Mouse (Mus musculus): ENCODE results near the gene Tsga10.
"Not testable (repeated sequence)": the region's sequence is repeated elsewhere in the genome, so short reads cannot be mapped to it uniquely, and the experiment has no call there.

Tsga10 gene

DNA sequence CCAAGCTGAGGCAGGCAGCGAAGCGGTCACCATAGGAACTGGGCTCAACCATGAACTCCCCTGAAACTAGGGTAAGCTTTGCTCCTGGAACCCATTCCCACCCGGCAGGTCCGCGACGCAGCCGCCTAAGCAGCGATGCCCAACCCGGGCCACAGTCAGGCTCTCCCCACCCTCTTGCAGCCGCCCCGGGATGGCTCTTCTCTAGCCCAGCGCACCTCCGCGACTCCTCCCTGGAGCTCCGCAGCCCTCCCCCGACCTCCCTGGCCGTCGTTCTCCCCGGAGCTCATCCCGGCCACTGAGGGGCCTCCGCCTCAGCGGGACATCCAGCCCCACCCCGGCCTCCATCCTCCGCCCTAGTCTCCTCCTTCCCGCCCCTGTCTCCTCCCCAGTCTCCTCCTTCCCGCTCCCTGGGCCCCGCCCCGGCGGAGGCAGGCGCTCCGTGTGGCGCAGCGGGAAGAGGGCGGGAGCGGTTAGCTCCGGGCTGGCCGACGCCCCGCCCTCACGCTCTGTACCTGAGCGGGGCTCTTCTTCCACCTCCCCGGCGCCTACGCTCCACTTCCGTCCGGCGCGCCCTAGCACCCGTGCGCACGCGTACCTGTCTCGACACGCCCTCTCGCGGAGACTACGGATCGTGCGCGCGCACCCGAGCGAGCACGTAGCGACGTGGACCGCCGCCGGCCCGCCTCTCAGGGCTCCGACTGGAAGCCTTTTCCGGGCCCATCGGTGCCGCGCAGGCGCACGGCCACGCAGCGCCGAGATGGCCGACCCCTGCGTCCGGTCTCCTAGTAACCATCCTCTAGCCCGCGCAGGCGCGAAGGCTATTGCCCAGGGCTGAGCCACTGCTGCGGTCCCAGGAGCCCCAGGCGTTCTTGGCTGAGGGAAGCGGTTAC, 1.5 kb downstream of the Tsga10 start:
- peak; percentile 100 for DNase-seq (ENCODE audit: low spot score in 2 of 2)

DNA sequence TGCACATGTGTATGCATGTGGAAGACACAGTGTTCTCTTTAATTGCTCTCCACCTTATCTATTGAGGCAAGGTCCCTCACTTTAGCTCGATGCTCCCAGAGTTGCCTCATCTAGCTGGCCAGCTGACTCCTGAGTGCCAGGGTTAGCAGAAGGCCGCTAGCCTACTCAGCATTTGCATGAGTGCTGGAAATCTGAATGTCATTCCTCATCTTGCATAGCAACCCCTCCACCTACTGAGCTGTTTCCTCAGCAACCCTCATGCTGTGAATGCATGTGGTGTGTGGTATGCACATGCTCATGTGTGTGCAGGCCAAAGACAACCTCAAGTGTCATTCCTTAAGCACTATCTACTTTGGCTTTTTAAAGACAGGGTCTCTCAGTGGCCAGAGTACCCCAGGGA, 15.5 kb downstream of the Tsga10 start:
- no peak for DNase-seq (ENCODE audit: low spot score in 2 of 2)

DNA sequence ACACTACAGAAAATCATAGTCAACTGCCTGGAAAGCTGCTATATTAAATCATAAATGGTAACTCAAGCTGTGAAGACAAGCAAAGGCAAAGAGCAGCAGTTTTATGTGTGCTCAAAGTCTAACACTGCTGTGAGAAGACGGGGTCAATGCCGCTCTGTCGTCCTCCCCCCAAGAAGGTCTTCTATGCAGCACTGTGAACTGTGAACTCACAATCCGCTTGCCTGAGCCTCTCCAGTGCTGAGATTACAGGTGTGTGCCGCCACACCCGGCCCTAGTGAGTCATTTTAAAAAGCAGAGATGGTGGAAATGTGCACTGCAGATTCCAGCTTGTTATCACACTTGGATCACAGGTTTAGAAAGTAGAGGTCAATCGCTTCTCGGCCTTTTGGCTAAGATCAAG, 19.4 kb downstream of the Tsga10 start:
- no peak for DNase-seq (ENCODE audit: low spot score in 2 of 2)

- DNase-seq (ENCODE audit: low spot score in 2 of 2) = no peak
These were observed 34.5 kb downstream of the Tsga10 start for GRCm38 (mm10) chr1:37831681-37832080.

- not testable (repeated sequence) for DNase-seq (ENCODE audit: low spot score in 2 of 2)
These were observed 63.9 kb downstream of the Tsga10 start for GRCm38 (mm10) chr1:37802291-37802690.

DNA sequence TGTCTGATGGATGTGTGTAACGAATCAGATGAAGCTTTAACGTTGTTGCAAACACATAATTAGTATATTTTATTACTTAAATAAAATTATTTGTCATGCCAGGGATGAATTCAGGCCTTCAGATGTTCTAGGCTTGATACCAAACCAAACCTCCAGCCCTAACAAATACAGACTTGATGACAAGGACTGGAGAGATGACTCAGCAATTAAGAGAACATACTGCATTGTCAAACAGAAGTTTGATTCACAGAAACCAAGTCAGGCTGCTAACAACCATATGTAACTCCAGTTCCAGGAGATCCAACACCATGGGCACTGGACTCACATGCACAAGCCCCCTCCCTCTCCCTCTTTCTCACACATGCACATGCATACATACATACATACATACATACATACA, 65.9 kb downstream of the Tsga10 start:
- no peak for DNase-seq (ENCODE audit: low spot score in 2 of 2)

GRCm38 (mm10) chr1:37799505-37799904, 66.7 kb downstream of the Tsga10 start:
- DNase-seq (ENCODE audit: low spot score in 2 of 2) = no peak

DNA sequence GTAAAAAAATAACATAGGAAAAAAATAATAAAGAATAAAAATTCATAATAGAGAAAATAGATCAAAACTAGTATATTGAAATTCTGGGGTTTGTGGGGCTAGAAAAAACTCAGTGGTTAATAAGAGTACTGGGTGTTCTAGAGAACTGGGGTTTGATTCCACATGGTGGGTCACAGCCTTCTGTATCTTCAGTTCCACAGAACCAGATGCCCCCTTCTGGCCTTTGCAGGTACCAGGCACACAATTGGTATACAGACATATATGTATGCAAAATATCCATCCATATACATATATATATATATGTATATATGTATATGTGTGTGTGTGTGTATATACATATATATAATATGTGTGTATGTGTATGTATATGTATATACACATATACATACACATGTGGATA, 106.8 kb downstream of the Tsga10 start:
- no peak for DNase-seq (ENCODE audit: low spot score in 2 of 2)

- DNase-seq (ENCODE audit: low spot score in 2 of 2) = no peak
These were observed 121.5 kb downstream of the Tsga10 start for GRCm38 (mm10) chr1:37744650-37745259.

DNA sequence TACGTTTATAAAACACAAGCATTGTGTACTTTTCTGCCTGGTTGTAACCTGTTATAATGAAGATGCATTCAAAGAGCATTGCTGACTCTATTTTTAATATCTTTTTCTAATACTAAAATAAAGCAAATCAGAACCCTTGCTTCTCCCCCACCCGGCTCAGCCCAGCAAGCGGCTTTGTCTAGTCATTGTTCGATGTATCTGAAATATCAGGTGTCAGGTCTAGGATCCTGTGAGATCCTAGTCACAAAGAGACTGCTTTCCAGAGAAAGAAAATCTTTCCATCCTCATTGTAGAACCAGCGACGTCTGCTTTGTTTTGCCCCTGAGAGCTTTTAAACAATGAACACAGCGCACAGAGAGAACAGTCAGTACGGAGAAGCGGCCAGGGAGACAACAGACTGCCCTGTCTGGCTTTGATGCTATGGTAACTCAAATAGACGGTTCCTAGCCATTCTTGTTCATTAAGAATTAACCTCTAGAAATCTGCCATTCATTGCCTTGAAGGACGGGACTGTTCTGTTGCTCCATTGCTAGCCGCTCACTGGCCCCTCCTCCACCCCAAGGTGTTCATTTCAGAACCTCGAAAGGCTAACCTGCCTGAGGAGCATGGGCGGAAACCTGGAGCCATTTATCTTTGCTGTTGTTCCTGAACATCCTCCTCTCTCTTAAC, 123.5 kb downstream of the Tsga10 start:
- DNase-seq (ENCODE audit: low spot score in 2 of 2) = no peak

GRCm38 (mm10) chr1:37742126-37742525, 124.1 kb downstream of the Tsga10 start:
- no peak for DNase-seq (ENCODE audit: low spot score in 2 of 2)

DNA sequence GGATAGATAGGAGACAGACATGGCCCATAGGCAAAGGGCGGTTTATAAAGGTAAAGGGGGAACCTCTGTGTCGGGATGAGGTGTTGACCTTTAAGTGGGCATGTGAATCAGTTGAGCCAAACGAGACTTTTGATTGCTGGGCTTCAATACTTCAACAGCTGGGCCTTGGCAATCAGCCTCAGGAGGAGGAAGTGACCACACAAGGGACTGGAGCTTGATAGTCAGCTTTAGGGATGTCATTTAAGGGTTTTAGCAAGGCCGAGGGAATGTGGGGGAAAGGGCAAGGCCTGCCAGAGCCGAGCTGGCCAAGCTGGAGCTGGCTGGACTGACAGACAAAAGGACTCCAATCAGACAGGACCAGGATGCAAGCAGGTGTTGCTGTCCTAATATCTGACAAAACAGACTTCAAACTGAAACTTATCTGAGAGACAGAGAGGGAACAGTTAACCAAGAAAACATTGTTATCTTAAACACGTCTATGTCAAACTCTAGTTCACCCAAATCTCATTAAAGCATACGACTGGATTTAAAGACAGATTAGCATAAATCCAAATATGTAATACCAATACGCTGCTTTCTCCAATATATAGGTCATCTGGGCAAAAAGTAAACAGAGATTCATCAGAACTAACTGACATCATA, 125.9 kb downstream of the Tsga10 start:
- peak in 1 of 2 experiments; percentile 18 for DNase-seq (ENCODE audit: low spot score in 2 of 2)

DNA sequence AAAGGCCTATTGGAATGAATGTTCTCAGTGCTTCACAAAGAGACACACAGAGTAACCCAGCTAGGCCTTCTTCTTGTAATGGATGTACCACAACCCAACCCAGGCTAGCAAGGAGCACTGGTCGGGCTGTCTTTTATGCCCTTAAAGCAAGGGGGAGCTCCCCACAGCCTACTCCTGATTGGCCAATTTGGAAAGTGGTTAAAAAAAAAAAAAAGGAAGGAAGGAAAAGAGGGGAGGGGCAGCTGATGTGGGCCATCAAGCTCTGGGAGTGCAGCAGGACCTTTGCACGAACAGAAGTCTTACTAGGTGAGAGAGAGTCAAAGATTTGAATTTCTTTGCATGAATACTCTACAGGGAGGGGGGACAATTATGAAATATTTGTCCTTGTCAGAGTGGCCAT, 127.3 kb downstream of the Tsga10 start:
- no peak for DNase-seq (ENCODE audit: low spot score in 2 of 2)

DNA sequence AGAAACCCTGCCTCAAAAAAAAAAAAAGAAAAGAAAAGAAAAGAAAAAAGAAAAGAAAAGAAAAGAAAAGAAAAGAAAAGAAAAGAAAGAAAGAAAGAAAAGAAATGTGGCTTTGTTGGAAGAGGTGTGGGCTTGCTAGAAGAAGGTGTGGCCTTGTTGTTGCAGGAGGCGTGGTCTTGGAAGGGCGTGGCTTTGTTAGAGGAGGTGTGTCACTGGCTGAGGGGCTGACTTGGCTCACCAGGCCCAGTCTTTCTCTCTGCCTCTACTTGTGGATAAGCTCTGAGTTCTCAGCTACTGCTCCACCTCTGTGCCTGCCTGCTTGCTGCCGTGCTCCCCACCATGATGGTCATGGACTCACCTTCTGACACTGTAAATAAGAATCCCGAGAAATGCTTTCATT, 129.2 kb downstream of the Tsga10 start:
- no peak for DNase-seq (ENCODE audit: low spot score in 2 of 2)

GRCm38 (mm10) chr1:37735932-37736331, 130.3 kb downstream of the Tsga10 start:
- DNase-seq (ENCODE audit: low spot score in 2 of 2) = no peak

DNA sequence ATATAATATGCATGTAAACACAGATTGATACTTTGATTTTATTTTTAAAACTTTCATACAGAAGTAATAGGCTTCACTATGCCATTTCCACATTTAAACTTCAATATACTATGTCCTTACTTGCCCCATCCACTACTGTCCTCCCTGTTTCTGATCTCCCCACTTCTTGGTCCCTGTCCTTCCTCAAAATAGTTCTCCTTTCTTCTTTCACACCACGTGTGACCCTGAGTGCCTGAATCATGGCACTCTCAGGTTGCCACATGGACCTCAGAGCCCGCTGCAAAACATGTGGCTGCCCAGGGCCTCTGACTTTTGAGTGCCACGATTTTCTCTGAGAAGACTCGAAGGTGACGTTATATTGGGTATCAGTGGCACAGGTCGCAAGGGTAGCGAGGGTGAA, 131.4 kb downstream of the Tsga10 start:
- DNase-seq (ENCODE audit: low spot score in 2 of 2) = no peak

- no peak for DNase-seq (ENCODE audit: low spot score in 2 of 2)
These were observed 136.9 kb downstream of the Tsga10 start for GRCm38 (mm10) chr1:37729353-37729752.

DNA sequence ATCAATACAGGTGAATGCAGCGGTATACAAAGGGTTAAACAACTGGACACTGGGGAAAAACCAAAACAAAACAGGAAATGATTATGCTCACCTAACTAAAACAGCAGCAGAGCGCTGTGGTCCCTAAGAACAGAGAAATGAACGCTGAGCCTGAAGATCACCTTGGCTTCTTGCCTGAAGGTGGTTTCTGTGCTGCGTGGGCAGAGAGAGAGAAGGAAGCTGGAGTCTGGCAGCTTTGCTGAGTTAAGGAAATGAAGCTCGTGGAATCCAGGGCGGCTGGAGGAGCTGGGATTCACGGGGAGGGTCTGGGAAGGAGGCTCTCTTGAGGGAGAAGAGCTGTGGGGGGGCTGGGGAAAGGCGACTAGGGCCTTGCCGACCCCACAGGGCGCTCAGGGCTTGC, 138.2 kb downstream of the Tsga10 start:
- no peak for DNase-seq (ENCODE audit: low spot score in 2 of 2)

GRCm38 (mm10) chr1:37727186-37727585, 139.0 kb downstream of the Tsga10 start:
- no peak for DNase-seq (ENCODE audit: low spot score in 2 of 2)

- DNase-seq (ENCODE audit: low spot score in 2 of 2) = no peak
These were observed 139.8 kb downstream of the Tsga10 start for GRCm38 (mm10) chr1:37726426-37726825.

DNA sequence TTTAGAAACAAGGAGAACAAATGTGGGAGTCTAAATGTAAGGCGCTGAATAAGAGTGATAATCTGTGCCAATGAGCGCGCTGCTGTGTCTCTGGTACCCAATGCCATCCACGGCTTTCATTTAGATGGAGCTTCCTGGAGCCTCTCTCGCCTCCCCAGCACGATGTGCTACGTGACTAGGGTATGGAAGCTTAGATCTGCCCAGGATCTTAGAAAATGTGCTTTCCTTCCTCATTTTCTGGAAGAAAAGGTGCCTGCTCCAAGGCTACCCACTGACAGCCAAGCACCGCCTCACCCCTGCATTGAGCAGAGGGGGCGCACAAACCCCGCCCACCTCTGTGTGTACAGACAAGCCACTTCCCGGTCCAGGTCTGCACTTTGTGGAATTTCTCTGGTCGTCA, 140.3 kb downstream of the Tsga10 start:
- DNase-seq (ENCODE audit: low spot score in 2 of 2) = no peak

- no peak for DNase-seq (ENCODE audit: low spot score in 2 of 2)
These were observed 145.1 kb downstream of the Tsga10 start for GRCm38 (mm10) chr1:37721092-37721491.
